ENCODE assay signal across 31 mouse cellular contexts in the genomic region with DNA sequence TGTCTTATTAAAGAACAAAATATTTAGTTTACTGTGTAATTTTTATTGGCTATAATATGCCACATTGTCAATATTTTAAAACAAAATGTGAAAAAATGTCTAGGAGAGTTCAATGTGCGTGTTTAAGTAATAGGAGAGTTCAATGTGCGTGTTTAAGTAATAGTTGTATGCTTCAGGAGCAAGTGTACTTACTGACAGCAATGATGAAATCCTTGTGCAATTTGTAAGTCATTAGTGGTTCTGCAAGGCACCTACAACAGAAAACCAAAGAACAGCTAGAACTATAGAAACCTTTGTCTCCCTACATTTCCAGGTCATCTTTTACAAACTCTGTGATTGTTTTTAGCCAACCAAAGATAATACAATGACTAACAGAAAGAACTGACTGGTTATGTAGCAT. TPM values are rescaled to one million over a fixed set of nuclear protein-coding genes. Genes with fewer than 3 reads are reported as not detected.
"Had no signal": no experiment of that assay in that cellular context is flagged by ENCODE, and none has a peak within 500 bp of the region (broad histone marks: within the 10 kb centered on the region; RNA-seq: fewer than 3 reads in every experiment).

No protein-coding gene starts in this region.

- H3K9me3 ChIP-seq: embryonic facial prominence, embryonic 10.5 days; embryonic facial prominence, embryonic 12.5 days; embryonic facial prominence, embryonic 13.5 days; embryonic facial prominence, embryonic 15.5 days; forebrain, embryonic 10.5 days; forebrain, embryonic 12.5 days; forebrain, embryonic 13.5 days; forebrain, embryonic 15.5 days had no signal

- H3K4me2 ChIP-seq: embryonic facial prominence, embryonic 12.5 days; embryonic facial prominence, embryonic 13.5 days; embryonic facial prominence, embryonic 15.5 days; forebrain, embryonic 12.5 days; forebrain, embryonic 13.5 days; forebrain, embryonic 15.5 days had no signal

- DNase-seq: cerebellum, adult 2 months; cerebellum, adult 8-10 months; cerebellum, adult 9-10 months; cerebellum, adult 9-11 months; cerebellum, postnatal 10 days; cerebellum, postnatal 14 days; cerebellum, postnatal 25 days; cerebellum, postnatal 36 days; embryo, embryonic 11 days; forebrain, postnatal 0 days; gastrocnemius, adult 2 months; gastrocnemius, postnatal 10 days; gastrocnemius, postnatal 14 days; gastrocnemius, postnatal 25 days; gastrocnemius, postnatal 36 days; heart, adult 11 months; heart, adult 18-20 months; heart, adult 2 months had no signal

- H3K27ac ChIP-seq: embryonic facial prominence, embryonic 10.5 days; embryonic facial prominence, embryonic 12.5 days; embryonic facial prominence, embryonic 13.5 days; embryonic facial prominence, embryonic 15.5 days; forebrain, embryonic 10.5 days; forebrain, embryonic 12.5 days; forebrain, embryonic 13.5 days; forebrain, embryonic 15.5 days; gastrocnemius, adult 2 months; heart, adult 2 months had no signal

- H3K36me3 ChIP-seq: forebrain, embryonic 12.5 days; forebrain, embryonic 15.5 days had no signal

- H3K4me3 ChIP-seq: embryonic facial prominence, embryonic 10.5 days; embryonic facial prominence, embryonic 12.5 days; embryonic facial prominence, embryonic 13.5 days; embryonic facial prominence, embryonic 15.5 days; erythroblast, embryonic 14.5 days; forebrain, embryonic 10.5 days; forebrain, embryonic 12.5 days; forebrain, embryonic 13.5 days; forebrain, embryonic 15.5 days; gastrocnemius, adult 2 months; heart, adult 2 months had no signal

- H3K4me1 ChIP-seq: embryonic facial prominence, embryonic 10.5 days; embryonic facial prominence, embryonic 12.5 days; embryonic facial prominence, embryonic 13.5 days; embryonic facial prominence, embryonic 15.5 days; forebrain, embryonic 10.5 days; forebrain, embryonic 12.5 days; forebrain, embryonic 13.5 days; forebrain, embryonic 15.5 days had no signal

- ATAC-seq: forebrain, embryonic 13.5 days; forebrain, embryonic 14.5 days; forebrain, embryonic 15.5 days; forebrain, embryonic 16.5 days; forebrain, postnatal 0 days had no signal

- H3K27me3 ChIP-seq: embryonic facial prominence, embryonic 12.5 days; embryonic facial prominence, embryonic 13.5 days; embryonic facial prominence, embryonic 15.5 days; forebrain, embryonic 12.5 days; forebrain, embryonic 13.5 days; forebrain, embryonic 15.5 days had no signal

- H3K9ac ChIP-seq: embryonic facial prominence, embryonic 12.5 days; embryonic facial prominence, embryonic 13.5 days; embryonic facial prominence, embryonic 15.5 days; forebrain, embryonic 12.5 days; forebrain, embryonic 13.5 days; forebrain, embryonic 15.5 days; forebrain, postnatal 0 days had no signal

RNA-seq across cellular contexts. Expression of a gene that starts 43.5 kb away (rescaled TPM):
- polyA plus RNA-seq: embryonic facial prominence, embryonic 10.5 days; embryonic facial prominence, embryonic 13.5 days; embryonic facial prominence, embryonic 14.5 days; erythroblast, embryonic 14.5 days; forebrain, embryonic 10.5 days; forebrain, embryonic 14.5 days; gonadal fat pad, adult 2 months; heart, adult 2 months had no signal
